Mouse (Mus musculus) spleen, postnatal 14 days (tissue): ENCODE results near the gene Usp1.
"Not testable (repeated sequence)": the region's sequence is repeated elsewhere in the genome, so short reads cannot be mapped to it uniquely, and the experiment has no call there.

Source experiments
- DNase-seq, 2 experiments: peaks; one replicate each; pipeline ENCODE4 v3.0.0; 2021 to 2022; ENCODE audit warnings: low spot score in 2 of 2

Gene Usp1

DNA sequence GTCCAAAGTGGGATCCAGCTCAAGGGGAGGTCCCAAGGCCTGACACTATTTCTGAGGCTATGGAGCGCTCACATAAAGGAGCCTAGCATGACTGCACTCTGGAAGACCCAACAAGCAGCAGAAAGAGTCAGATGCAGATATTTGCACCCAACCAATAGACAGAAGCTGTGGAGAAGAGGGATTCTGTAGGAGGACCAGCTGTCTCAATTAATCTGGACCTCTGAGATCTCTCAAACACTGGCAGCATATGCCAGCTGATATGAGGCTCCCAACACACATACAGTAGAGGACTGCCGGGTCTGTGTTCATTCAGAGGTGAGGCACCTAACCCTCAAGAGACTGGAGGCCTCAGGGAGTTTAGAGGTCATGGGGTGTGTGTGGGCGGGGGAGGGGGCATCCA, 56.4 kb downstream of the Usp1 start:
- not testable (repeated sequence) for DNase-seq

DNA sequence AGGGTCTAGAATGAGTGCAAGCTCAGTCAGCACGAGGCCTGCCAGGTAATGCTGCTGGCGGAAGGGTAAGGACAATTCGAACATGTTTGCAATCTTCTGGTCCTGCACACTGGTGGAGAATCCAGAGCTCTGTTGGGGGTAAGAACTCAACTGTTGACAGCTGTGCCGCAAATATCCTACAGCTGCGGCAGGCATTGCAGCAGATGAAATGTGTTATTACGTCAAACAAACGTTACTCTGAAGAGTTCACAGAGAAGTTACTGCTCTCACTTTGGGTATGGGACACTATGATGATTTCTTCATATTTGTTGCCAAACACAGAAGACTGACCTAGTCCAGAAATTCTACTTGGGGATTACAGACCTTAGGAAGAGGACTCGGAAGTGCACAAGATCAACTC, 61.1 kb downstream of the Usp1 start:
- DNase-seq = no peak
